Mouse (Mus musculus) macrophage (primary cell): ENCODE data around the gene Heca. TPM values are rescaled to one million over a fixed set of nuclear protein-coding genes. Genes with fewer than 3 reads are reported as not detected.
A peak's percentile ranks its signal among the peaks of the same experiment; 100 is the strongest.
"Not testable (repeated sequence)": the region's sequence is repeated elsewhere in the genome, so short reads cannot be mapped to it uniquely, and the experiment has no call there.

Experiments
- H3K27ac ChIP-seq: fragments of 350-480 bp; formaldehyde crosslinking; 2 replicates; pipeline ENCODE4 v1.9.0; 2021
- H3K36me3 ChIP-seq: fragments of 350-480 bp; formaldehyde crosslinking; 2 replicates; pipeline ENCODE4 v1.9.0; 2021; ENCODE audit errors: inconsistent target
- H3K4me3 ChIP-seq: fragments of 350-480 bp; formaldehyde crosslinking; 2 replicates; pipeline ENCODE4 v1.9.0; 2021; ENCODE audit errors: inconsistent target
- H3K79me2 ChIP-seq: fragments of 350-480 bp; formaldehyde crosslinking; 2 replicates; pipeline ENCODE4 v1.9.0; 2021; ENCODE audit errors: inconsistent target
- WGBS: methylation state at CpG from one replicate; pipeline ENCODE4 v1.1.7; 2026; ENCODE audit warnings: inconsistent platforms; ENCODE audit not compliant: missing documents; 5-methylcytosine and 5-hydroxymethylcytosine counted together
- polyA plus RNA-seq: library from polyadenylated mRNA; stranded (reverse); fragments of 250-400 nt; gene quantifications from 3 replicates; pipeline ENCODE4 v1.2.4, GENCODE M21; 2018; ENCODE audit warnings: inconsistent platforms
- total RNA-seq, 78 experiments: library from RNA; depleted of rRNA; stranded (reverse); fragments of 250-400 nt; gene quantifications; 1 replicate in 9 of 78; 2 replicates in 24 of 78; 3 replicates in 43 of 78; 4 replicates in 2 of 78; pipeline ENCODE4 v1.2.4; 2018; ENCODE audit warnings: inconsistent platforms in 56 of 78

The Heca gene
- 100 to 1,000 TPM in 1 of 26 experiments, 10 to 100 TPM in 25; 23.3 to 124 (median 54.7) TPM for total RNA-seq (2018; cell fraction: chromatin; rRNA removed)
- total RNA-seq (2018; cell fraction: cytosol; rRNA removed), result 10 to 100 TPM; 10.9 to 22.8 (median 15.2) TPM
- 10 to 100 TPM; 25.9 to 88.3 (median 44.5) TPM for total RNA-seq (2018; cell fraction: nucleus; rRNA removed)
- polyA plus RNA-seq, result 8.4 to 15.5 TPM (median 9.3 TPM) in 3 replicates

GRCm38 (mm10) chr10:17947960-17948730, at the start of gene Heca:
Gene Heca (minus strand): TSS chr10:17948067.
- Histone ChIP-seq H3K27ac (no peak within 1 kb of the TSS), H3K4me3 (peak within 1 kb of the TSS; percentile 37), H3K36me3 (no peaks in the 10 kb centered on the region), H3K79me2 (peaks cover 34% of the 10 kb centered on the region)
- 14% methylated on average over 35 of the region's 50 CpGs for WGBS

GRCm38 (mm10) chr10:17990576-17990975, 42.7 kb upstream of the Heca start:
- Histone ChIP-seq H3K4me3 (no peak overlapping the region), H3K36me3 (no peaks in the 10 kb centered on the region), H3K27ac (no peak overlapping the region), H3K79me2 (no peaks in the 10 kb centered on the region)
- 20% methylated on average over 4 of the region's 4 CpGs for WGBS

GRCm38 (mm10) chr10:17989136-17989535, 41.3 kb upstream of the Heca start:
- Histone ChIP-seq H3K27ac (no peak overlapping the region), H3K79me2 (no peaks in the 10 kb centered on the region), H3K4me3 (peak overlapping the region; percentile 23), H3K36me3 (no peaks in the 10 kb centered on the region)
- WGBS, result 4% methylated on average over 6 of the region's 6 CpGs

GRCm38 (mm10) chr10:17987823-17988423, 40.1 kb upstream of the Heca start:
- Histone ChIP-seq H3K4me3 (no peak overlapping the region), H3K27ac (no peak overlapping the region)

GRCm38 (mm10) chr10:17983313-17983712, 35.4 kb upstream of the Heca start:
- Histone ChIP-seq H3K79me2 (no peaks in the 10 kb centered on the region), H3K27ac (no peak overlapping the region), H3K4me3 (no peak overlapping the region), H3K36me3 (no peaks in the 10 kb centered on the region)
- WGBS, result 90% methylated on average over 2 of the region's 2 CpGs

More at GRCm38 (mm10) chr10:17987823-17988423, 40.1 kb upstream of the Heca start:
- WGBS, result 85% methylated on average over 8 of the region's 8 CpGs
- H3K79me2 ChIP-seq, result no peaks in the 10 kb centered on the region
- H3K36me3 ChIP-seq, result no peaks in the 10 kb centered on the region

GRCm38 (mm10) chr10:17966090-17966489, 18.2 kb upstream of the Heca start:
- Histone ChIP-seq H3K4me3 (no peak overlapping the region), H3K36me3 (no peaks in the 10 kb centered on the region), H3K79me2 (no peaks in the 10 kb centered on the region), H3K27ac (no peak overlapping the region)
- 49% methylated on average over 4 of the region's 4 CpGs for WGBS

GRCm38 (mm10) chr10:17950761-17951160, 2.9 kb upstream of the Heca start:
- WGBS, result 31% methylated on average over 5 of the region's 5 CpGs
- Histone ChIP-seq H3K36me3 (no peaks in the 10 kb centered on the region), H3K27ac (no peak overlapping the region), H3K4me3 (no peak overlapping the region), H3K79me2 (peaks cover 8% of the 10 kb centered on the region; the same call in 1 of the 2 replicates)

- Histone ChIP-seq H3K79me2 (peaks cover 40% of the 10 kb centered on the region), H3K36me3 (no peaks in the 10 kb centered on the region), H3K27ac (no peak overlapping the region), H3K4me3 (peak overlapping the region; percentile 37)
- 1% methylated on average over 99 of the region's 110 CpGs for WGBS
These were observed 526 bp downstream of the Heca start for GRCm38 (mm10) chr10:17947175-17947906.

GRCm38 (mm10) chr10:17946799-17947174, 1.1 kb downstream of the Heca start:
- not testable (repeated sequence) for H3K27ac ChIP-seq, H3K36me3 ChIP-seq
- Histone ChIP-seq H3K79me2 (peaks cover 41% of the 10 kb centered on the region), H3K4me3 (peak overlapping the region; percentile 37)
- WGBS, result 17% methylated on average over 1 of the region's 4 CpGs

- Histone ChIP-seq H3K79me2 (peaks cover 49% of the 10 kb centered on the region), H3K27ac (no peak overlapping the region), H3K4me3 (no peak overlapping the region), H3K36me3 (no peaks in the 10 kb centered on the region)
- 68% methylated on average over 3 of the region's 3 CpGs for WGBS
These were observed 1.8 kb downstream of the Heca start for GRCm38 (mm10) chr10:17946046-17946445.

- Histone ChIP-seq H3K79me2 (peaks cover 39% of the 10 kb centered on the region; the same call in 1 of the 2 replicates), H3K27ac (no peak overlapping the region), H3K36me3 (no peaks in the 10 kb centered on the region), H3K4me3 (no peak overlapping the region)
- 37% methylated on average over 2 of the region's 2 CpGs for WGBS
These were observed 14.2 kb downstream of the Heca start for GRCm38 (mm10) chr10:17933622-17934021.

GRCm38 (mm10) chr10:17932131-17932530, 15.7 kb downstream of the Heca start:
- Histone ChIP-seq H3K79me2 (peaks cover 49% of the 10 kb centered on the region; the same call in 1 of the 2 replicates), H3K27ac (no peak overlapping the region), H3K36me3 (no peaks in the 10 kb centered on the region), H3K4me3 (no peak overlapping the region)
- 91% methylated on average over 3 of the region's 3 CpGs for WGBS

GRCm38 (mm10) chr10:17931157-17931556, 16.7 kb downstream of the Heca start:
- Histone ChIP-seq H3K27ac (no peak overlapping the region), H3K4me3 (no peak overlapping the region), H3K36me3 (no peaks in the 10 kb centered on the region), H3K79me2 (peaks cover 49% of the 10 kb centered on the region; the same call in 1 of the 2 replicates)
- WGBS, result 33% methylated on average over 1 of the region's 1 CpGs

- 90% methylated on average over 6 of the region's 6 CpGs for WGBS
- H3K27ac ChIP-seq, result no peak overlapping the region
- no peaks in the 10 kb centered on the region for H3K36me3 ChIP-seq
- H3K79me2 ChIP-seq, result peaks cover 49% of the 10 kb centered on the region; the same call in 1 of the 2 replicates
- no peak overlapping the region for H3K4me3 ChIP-seq
These were observed 17.3 kb downstream of the Heca start for GRCm38 (mm10) chr10:17930445-17931083.
